Mouse (Mus musculus) hindbrain, embryonic 14.5 days (tissue): ENCODE data around the gene Rhox4d. TPM values are rescaled to one million over a fixed set of nuclear protein-coding genes. Genes with fewer than 3 reads are reported as not detected.
"Not testable (repeated sequence)": the region's sequence is repeated elsewhere in the genome, so short reads cannot be mapped to it uniquely, and the experiment has no call there.

Experiments
- ATAC-seq: fragments of 200-750 bp; cut with Nextera tagmentation; 2 replicates; pipeline ENCODE4 v1.8.0; 2017; ENCODE audit warnings: moderate number of reproducible peaks, mild to moderate bottlenecking, moderate TSS enrichment, moderate library complexity; ENCODE audit not compliant: low FRiP score
- DNase-seq: peaks from one replicate; pipeline ENCODE4 v3.0.0-alpha.2; 2015; ENCODE audit warnings: low spot score
- H3K27ac ChIP-seq: fragments of 300-500 bp; sonication (generic); 2 replicates; pipeline ENCODE4 v1.5.1; 2014; ENCODE audit warnings: mild to moderate bottlenecking, moderate library complexity
- H3K27me3 ChIP-seq: fragments of 300-500 bp; sonication (generic); 2 replicates; pipeline ENCODE4 v1.6.1; 2014; ENCODE audit warnings: mild to moderate bottlenecking, low read length, mixed read lengths; ENCODE audit not compliant: control insufficient read depth, insufficient read depth
- H3K36me3 ChIP-seq: fragments of 300-500 bp; sonication (generic); replicated peaks from 2 replicates; pipeline ENCODE4 v1.6.1; 2014; ENCODE audit not compliant: control insufficient read depth, insufficient read depth
- H3K4me1 ChIP-seq: fragments of 300-500 bp; sonication (generic); replicated peaks from 2 replicates; pipeline ENCODE4 v1.6.1; 2014; ENCODE audit warnings: antibody characterized with exemption, low read length, mixed read lengths; ENCODE audit not compliant: control insufficient read depth, insufficient read depth
- H3K4me2 ChIP-seq: fragments of 300-500 bp; sonication (generic); replicated peaks from 2 replicates; pipeline ENCODE4 v1.6.1; 2014; ENCODE audit warnings: mild to moderate bottlenecking, moderate library complexity
- H3K4me3 ChIP-seq: fragments of 300-500 bp; sonication (generic); replicated peaks from 2 replicates; pipeline ENCODE4 v1.5.1; 2014; ENCODE audit warnings: mild to moderate bottlenecking, low read length
- H3K9ac ChIP-seq: fragments of 300-500 bp; sonication (generic); 2 replicates; pipeline ENCODE4 v1.6.1; 2014
- H3K9me3 ChIP-seq: fragments of 300-500 bp; sonication (generic); 2 replicates; pipeline ENCODE4 v1.6.1; 2016; ENCODE audit warnings: low read length; ENCODE audit not compliant: control insufficient read depth
- WGBS: fragments of 180-500 bp; shearing (Covaris S2); extraction: QIAGEN DNeasy Blood & Tissue Kit; methylation state at CpG from one replicate; pipeline ENCODE4 v1.1.7; 2014; 5-methylcytosine and 5-hydroxymethylcytosine counted together
- polyA plus RNA-seq: library from polyadenylated mRNA; unstranded; fragments of >200 nt; fragmentation: Nextera tagmentation; extraction: Ambion mirVana; gene quantifications from 2 replicates; pipeline ENCODE4 v1.2.1, GENCODE M21; 2014

Rhox4d gene
- polyA plus RNA-seq, result not detected in 2 replicates

GRCm38 (mm10) chrX:37514059-37514458 lies at the start of gene Rhox4d:
Gene Rhox4d (plus strand): TSS chrX:37514359.
- not testable (repeated sequence) for H3K9me3 ChIP-seq, H3K4me1 ChIP-seq, H3K27me3 ChIP-seq, ATAC-seq, H3K4me2 ChIP-seq, H3K9ac ChIP-seq, H3K36me3 ChIP-seq, H3K27ac ChIP-seq, DNase-seq, H3K4me3 ChIP-seq
- WGBS, result 96% methylated on average over 12 of the region's 18 CpGs

- H3K4me3 ChIP-seq, H3K36me3 ChIP-seq, ATAC-seq, DNase-seq, H3K4me1 ChIP-seq, H3K27me3 ChIP-seq, H3K4me2 ChIP-seq, H3K27ac ChIP-seq, H3K9me3 ChIP-seq, H3K9ac ChIP-seq: not testable (repeated sequence)
- WGBS, result 92% methylated on average over 14 of the region's 14 CpGs
Observed at GRCm38 (mm10) chrX:37480037-37480436, 34.1 kb upstream of the Rhox4d start, which contains the start of gene Rhox4c. Gene Rhox4c (plus strand): TSS chrX:37480337.

- H3K27ac ChIP-seq, ATAC-seq, H3K36me3 ChIP-seq, DNase-seq, H3K4me2 ChIP-seq, H3K9ac ChIP-seq, H3K9me3 ChIP-seq, H3K4me1 ChIP-seq, H3K27me3 ChIP-seq, H3K4me3 ChIP-seq: not testable (repeated sequence)
- 89% methylated on average over 2 of the region's 8 CpGs for WGBS
Observed at GRCm38 (mm10) chrX:37530152-37530551, 16.0 kb downstream of the Rhox4d start, which contains the start of gene Rhox2e. Gene Rhox2e (plus strand): TSS chrX:37530452.

GRCm38 (mm10) chrX:37541719-37542118 lies 27.6 kb downstream of the Rhox4d start, which contains the start of gene Rhox3e:
Gene Rhox3e (plus strand): TSS chrX:37542019.
- not testable (repeated sequence) for H3K9me3 ChIP-seq, H3K27me3 ChIP-seq, DNase-seq, H3K36me3 ChIP-seq, H3K9ac ChIP-seq, ATAC-seq, H3K4me2 ChIP-seq, H3K4me3 ChIP-seq, H3K4me1 ChIP-seq, H3K27ac ChIP-seq
- no CpG with 5 or more reads among the region's 4 CpGs for WGBS

GRCm38 (mm10) chrX:37557112-37557511 lies 43.0 kb downstream of the Rhox4d start, which contains the start of gene Rhox4e:
Gene Rhox4e (plus strand): TSS chrX:37557412.
- not testable (repeated sequence) for H3K9me3 ChIP-seq, H3K4me3 ChIP-seq
- WGBS, result 99% methylated on average over 9 of the region's 18 CpGs

More at GRCm38 (mm10) chrX:37557112-37557511, 43.0 kb downstream of the Rhox4d start, which contains the start of gene Rhox4e:
- not testable (repeated sequence) for H3K36me3 ChIP-seq, ATAC-seq, H3K27me3 ChIP-seq, H3K27ac ChIP-seq, H3K9ac ChIP-seq, H3K4me2 ChIP-seq, DNase-seq, H3K4me1 ChIP-seq

Other genes with a start within 250 kb of the Rhox4d start
- gene Rhox4a, start 249.0 kb upstream of the Rhox4d start, polyA plus RNA-seq, result not detected in 2 replicates
- not detected in 2 replicates for gene Rhox3a2, start 134.3 kb upstream of the Rhox4d start, polyA plus RNA-seq
- not detected in 2 replicates for gene Rhox4a2, start 123.5 kb upstream of the Rhox4d start, polyA plus RNA-seq
- not detected in 2 replicates for gene Rhox2b, start 102.3 kb upstream of the Rhox4d start, polyA plus RNA-seq
- not detected in 2 replicates for gene Rhox4b, start 81.9 kb upstream of the Rhox4d start, polyA plus RNA-seq
- not detected in 2 replicates for gene Rhox2c, start 60.7 kb upstream of the Rhox4d start, polyA plus RNA-seq
- not detected in 2 replicates for gene Rhox3c, start 55.8 kb upstream of the Rhox4d start, polyA plus RNA-seq
- gene Rhox4c, start 34.0 kb upstream of the Rhox4d start, polyA plus RNA-seq, result not detected in 2 replicates
- gene Rhox2d, start 20.9 kb upstream of the Rhox4d start, polyA plus RNA-seq, result not detected in 2 replicates
- not detected in 2 replicates for gene Rhox2e, start 16.1 kb downstream of the Rhox4d start, polyA plus RNA-seq
- not detected in 2 replicates for gene Rhox3e, start 27.7 kb downstream of the Rhox4d start, polyA plus RNA-seq
- not detected in 2 replicates for gene Rhox4e, start 43.1 kb downstream of the Rhox4d start, polyA plus RNA-seq
- not detected in 2 replicates for gene Rhox2f, start 57.0 kb downstream of the Rhox4d start, polyA plus RNA-seq
- not detected in 2 replicates for gene Rhox3f, start 66.6 kb downstream of the Rhox4d start, polyA plus RNA-seq
- not detected in 2 replicates for gene Rhox4f, start 93.3 kb downstream of the Rhox4d start, polyA plus RNA-seq
- gene Rhox3g, start 114.3 kb downstream of the Rhox4d start, polyA plus RNA-seq, result not detected in 2 replicates
- not detected in 2 replicates for gene Rhox2g, start 129.1 kb downstream of the Rhox4d start, polyA plus RNA-seq
- gene Rhox4g, start 137.0 kb downstream of the Rhox4d start, polyA plus RNA-seq, result not detected in 2 replicates
- gene Rhox3h, start 154.4 kb downstream of the Rhox4d start, polyA plus RNA-seq, result not detected in 2 replicates
- not detected in 2 replicates for gene Rhox2h, start 158.9 kb downstream of the Rhox4d start, polyA plus RNA-seq